Mouse (Mus musculus) cerebellum, adult (tissue): ENCODE data around the gene Lrrc3b.

ENCODE experiments used
- ATAC-seq: cut with Nextera tagmentation; 2 replicates; pipeline ENCODE4 v1.9.2; 2017; ENCODE audit warnings: mild to moderate bottlenecking, moderate library complexity, mixed read lengths; ENCODE audit not compliant: insufficient number of reproducible peaks, low FRiP score, low TSS enrichment

Gene Lrrc3b

DNA sequence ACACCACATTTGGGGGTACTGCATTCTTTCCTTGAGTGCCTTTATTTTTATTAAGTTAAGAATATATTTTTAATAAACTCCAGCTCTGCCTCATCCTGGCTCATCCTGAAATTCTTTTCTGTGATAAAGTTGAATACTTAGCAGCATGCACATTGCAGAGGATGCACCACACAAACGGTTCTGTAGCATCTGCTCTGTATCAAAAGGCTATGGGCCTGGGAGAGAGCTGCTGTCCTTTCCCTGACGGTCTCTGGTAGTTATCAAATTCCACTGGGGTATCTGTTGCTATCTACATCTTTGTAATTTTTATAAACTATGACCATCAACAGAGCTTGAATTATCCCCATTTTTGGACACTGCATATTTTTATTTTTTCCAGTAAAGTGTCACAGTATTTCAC is 105.7 kb downstream of the Lrrc3b start:
- no peak for ATAC-seq

DNA sequence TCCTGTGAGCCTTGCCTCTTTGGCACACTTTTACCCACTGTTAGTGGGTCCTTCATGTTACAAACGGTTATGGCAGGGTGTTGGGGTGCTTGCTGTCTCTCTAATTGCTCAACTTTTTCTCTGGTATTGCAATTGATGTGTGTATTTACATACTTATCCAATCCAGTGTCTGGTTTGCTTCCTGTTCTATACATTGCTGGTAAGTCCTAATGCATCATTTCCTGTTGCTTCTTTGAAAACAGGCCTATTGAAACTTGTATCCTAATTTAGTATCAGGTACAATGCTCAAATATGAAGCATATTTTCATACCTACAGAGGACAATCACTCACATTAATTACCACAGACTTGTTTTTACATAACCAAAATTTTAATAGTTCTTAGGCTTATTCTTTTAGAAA is 107.4 kb downstream of the Lrrc3b start:
- ATAC-seq = no peak

DNA sequence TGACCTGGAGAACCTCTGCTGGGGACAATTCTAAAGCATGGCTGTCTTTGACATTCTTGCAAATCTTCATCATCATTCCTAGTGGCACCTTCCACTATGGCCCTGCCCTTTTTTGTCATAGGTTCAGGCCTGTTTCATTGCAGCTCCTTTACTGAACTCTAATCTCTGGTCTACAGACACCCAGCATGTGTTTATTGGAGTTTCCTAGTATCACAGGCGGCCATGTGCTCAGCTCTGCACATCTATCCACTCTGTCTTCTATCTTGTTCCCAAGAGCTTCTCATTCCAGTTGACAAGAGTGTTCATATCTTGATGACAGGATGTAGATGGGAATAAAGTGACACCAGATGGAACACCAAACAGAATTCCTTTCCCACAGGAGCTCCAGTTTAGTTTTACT is 108.6 kb downstream of the Lrrc3b start:
- no peak for ATAC-seq

DNA sequence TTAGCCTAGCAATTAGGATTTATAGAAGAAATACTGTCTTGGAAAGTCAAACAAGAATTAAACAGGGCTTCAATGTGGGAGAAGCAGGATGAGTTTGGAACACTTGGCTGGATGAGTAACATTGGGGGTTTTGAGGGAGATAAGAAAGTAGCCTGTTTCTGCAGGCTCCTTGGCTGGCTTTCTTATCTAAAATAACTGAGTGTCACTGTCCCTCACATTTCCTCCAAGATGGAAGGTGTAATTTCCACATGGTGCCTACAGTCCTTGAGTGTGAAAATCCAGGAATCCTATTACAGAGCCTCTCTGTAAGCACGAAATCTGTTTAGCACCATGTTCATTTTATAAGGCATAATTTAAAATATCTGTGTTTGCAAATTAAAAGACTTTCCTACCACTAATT is 112.9 kb downstream of the Lrrc3b start:
- ATAC-seq = no peak

DNA sequence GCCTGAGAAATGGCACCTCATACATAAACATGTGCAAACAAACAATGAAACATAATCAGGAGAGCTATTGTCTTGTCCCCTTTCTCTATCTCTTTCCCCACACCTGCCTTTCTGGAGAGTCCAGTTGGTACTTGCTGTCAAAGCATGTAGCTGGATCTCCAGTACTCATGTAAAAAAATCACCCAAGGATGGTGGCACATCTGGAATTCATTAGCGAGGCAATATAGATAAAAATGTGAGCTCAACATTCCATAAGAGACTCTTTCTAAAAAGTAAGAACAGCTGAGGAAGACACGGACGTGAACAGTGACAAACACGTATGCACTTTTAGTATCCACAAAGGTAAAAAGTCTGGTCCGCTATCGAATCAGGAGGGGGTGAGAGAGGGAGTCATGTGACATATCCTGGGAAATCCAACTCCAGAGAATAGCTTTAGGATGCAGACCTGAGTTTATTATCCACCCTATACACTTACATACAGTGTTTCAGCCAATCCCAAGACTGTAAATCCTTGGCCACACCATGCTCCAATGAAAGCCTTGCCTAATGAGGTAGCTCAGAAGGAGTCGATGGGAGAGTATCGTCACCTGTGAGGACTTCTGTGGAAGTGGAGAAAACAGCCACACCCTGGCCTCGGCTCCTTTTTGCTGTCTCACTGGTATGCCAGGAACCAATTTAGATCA is 116.2 kb downstream of the Lrrc3b start:
- ATAC-seq = no peak

DNA sequence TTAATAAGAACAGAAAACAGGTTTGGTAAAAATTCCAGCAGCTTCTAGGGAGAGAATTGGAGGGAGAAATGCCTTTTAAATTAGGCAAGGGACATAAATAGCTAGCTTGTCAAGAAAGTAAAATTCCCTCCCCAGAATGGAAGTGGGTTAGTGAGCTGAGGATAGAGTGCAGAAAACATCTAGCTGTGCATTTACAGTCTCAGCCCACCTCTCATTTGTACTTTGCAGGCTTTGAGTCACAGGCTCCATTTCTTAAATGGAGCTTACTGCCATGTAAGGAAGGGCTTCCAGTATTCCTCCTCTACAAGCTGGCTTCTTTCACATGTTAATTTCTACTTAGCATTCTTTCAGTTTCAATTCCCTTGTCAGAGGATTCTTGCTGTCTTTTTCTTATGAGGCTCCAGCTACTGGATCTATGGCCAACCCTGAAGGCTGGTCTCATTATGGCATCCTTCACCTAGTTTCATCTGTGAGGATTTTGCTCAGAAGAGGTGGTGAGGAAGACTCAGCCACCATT is 119.3 kb downstream of the Lrrc3b start:
- no peak for ATAC-seq

DNA sequence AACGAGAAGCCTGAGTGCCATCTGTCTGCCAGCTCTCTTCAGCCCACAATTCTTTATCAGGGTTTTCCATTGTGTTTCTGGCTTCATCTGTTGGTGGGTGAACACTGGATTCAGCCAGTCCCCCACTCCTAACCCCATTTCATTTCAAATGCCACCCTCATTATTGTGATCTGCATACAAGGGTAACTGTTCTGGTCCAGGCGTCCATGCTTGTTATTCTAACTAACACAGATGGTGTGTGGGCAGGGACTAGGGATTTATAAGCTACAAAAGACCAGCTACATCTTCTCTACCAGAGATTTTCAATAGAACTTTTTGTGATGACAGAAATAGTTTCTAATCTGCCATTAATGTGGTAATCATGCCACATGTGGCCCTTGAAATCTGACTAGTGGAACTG is 130.2 kb downstream of the Lrrc3b start:
- no peak for ATAC-seq
